19 mouse cellular contexts compared by ENCODE assay signal in genomic region chr5:47240060-47240459, GRCm38 (mm10).
A peak's percentile ranks its signal among the peaks of the same experiment; 100 is the strongest.
DNase-seq lines count a peak whose midpoint lies in the region; ATAC-seq lines count a peak whose summit lies in the region.
"Had no signal": no experiment of that assay in that cellular context is flagged by ENCODE, and none has a peak within 500 bp of the region (broad histone marks: within the 10 kb centered on the region; RNA-seq: fewer than 3 reads in every experiment).

No protein-coding gene starts in this region.

- H3K36me3 ChIP-seq in heart, embryonic 13.5 days = no peaks in the 10 kb centered on the region
- no peaks in the 10 kb centered on the region for H3K36me3 ChIP-seq in kidney, embryonic 14.5 days (ENCODE audit: control insufficient read depth, insufficient read depth, low read length)
- H3K36me3 ChIP-seq in neural tube, embryonic 11.5 days (ENCODE audit: control insufficient read depth, insufficient read depth, low read length) = no peaks in the 10 kb centered on the region
- H3K36me3 ChIP-seq: embryonic facial prominence, embryonic 13.5 days; limb, embryonic 12.5 days; liver, embryonic 12.5 days; neural tube, embryonic 12.5 days had no signal

- H3K9ac ChIP-seq in heart, embryonic 13.5 days = no peak overlapping the region
- no peak overlapping the region for H3K9ac ChIP-seq in kidney, embryonic 14.5 days (ENCODE audit: low read depth, low read length)
- H3K9ac ChIP-seq in neural tube, embryonic 11.5 days (ENCODE audit: low read length) = no peak overlapping the region
- H3K9ac ChIP-seq: embryonic facial prominence, embryonic 13.5 days; limb, embryonic 12.5 days; liver, embryonic 12.5 days; neural tube, embryonic 12.5 days had no signal

- H3K27ac ChIP-seq in heart, embryonic 13.5 days (replicated peaks) = peak overlapping the region; percentile 54
- 0 out of 2 replicates have a peak overlapping the region, but pooled peaks have one; percentile 51 for H3K27ac ChIP-seq in kidney, embryonic 14.5 days (ENCODE audit: low read depth, low read length)
- no peak overlapping the region for H3K27ac ChIP-seq in neural tube, embryonic 11.5 days (ENCODE audit: low read depth, low read length)
- H3K27ac ChIP-seq: embryonic facial prominence, embryonic 13.5 days; limb, embryonic 12.5 days; liver, embryonic 12.5 days; macrophage; neural tube, embryonic 12.5 days; stomach, postnatal 0 days had no signal

- intact Hi-C loops in heart, postnatal 36 days (cut with DNase I) = loop anchor here (10.0 kb wide), 1 partner anchor 745 kb away; the partner anchor contains the start of gene Slit2

- no peaks in the 10 kb centered on the region for H3K27me3 ChIP-seq in heart, embryonic 13.5 days (replicated peaks)
- H3K27me3 ChIP-seq in kidney, embryonic 14.5 days (ENCODE audit: control insufficient read depth, insufficient read depth, low read length) = no peaks in the 10 kb centered on the region
- H3K27me3 ChIP-seq in neural tube, embryonic 11.5 days (ENCODE audit: control insufficient read depth, insufficient read depth, low read length) = no peaks in the 10 kb centered on the region
- H3K27me3 ChIP-seq: embryonic facial prominence, embryonic 13.5 days; limb, embryonic 12.5 days; liver, embryonic 12.5 days; neural tube, embryonic 12.5 days had no signal

- no peaks in the 10 kb centered on the region for H3K9me3 ChIP-seq in heart, embryonic 13.5 days
- H3K9me3 ChIP-seq in kidney, embryonic 14.5 days (ENCODE audit: control insufficient read depth, low read length) = no peaks in the 10 kb centered on the region
- no peaks in the 10 kb centered on the region for H3K9me3 ChIP-seq in neural tube, embryonic 11.5 days (ENCODE audit: control insufficient read depth, low read length)
- H3K9me3 ChIP-seq: embryonic facial prominence, embryonic 13.5 days; limb, embryonic 12.5 days; liver, embryonic 12.5 days; neural tube, embryonic 12.5 days had no signal

- no peak for ATAC-seq in heart, embryonic 13.5 days (ENCODE audit: extremely low read depth, insufficient number of reproducible peaks, low FRiP score, low TSS enrichment)
- no peak for ATAC-seq in kidney, embryonic 14.5 days (ENCODE audit: low FRiP score, low TSS enrichment)
- ATAC-seq in neural tube, embryonic 11.5 days (ENCODE audit: insufficient read depth, low FRiP score, low TSS enrichment) = peak; percentile 27; the same call in 1 of the 2 replicates
- ATAC-seq: inflammation-experienced regulatory T-cells, adult 6 months; liver, embryonic 12.5 days had no signal

- no peak for DNase-seq in heart, postnatal 36 days
- no peak for DNase-seq in kidney, adult 9 months
- no peak for DNase-seq in neural tube, embryonic 11.5 days (ENCODE audit: low spot score)
- DNase-seq in neural tube, embryonic 10.5 days (ENCODE audit: extremely low spot score, low spot score) = no peak
- peak; percentile 5 for DNase-seq in mesoderm, embryonic 11.5 days (ENCODE audit: low read depth, low spot score)
- DNase-seq in embryo, embryonic 10 days (ENCODE audit: low spot score) = no peak
- DNase-seq: adrenal gland, adult 2 months; cerebellum, adult 9-11 months; gastrocnemius, postnatal 25 days; lung, adult 2 months had no signal

- no peaks in the 10 kb centered on the region for H3K4me1 ChIP-seq in heart, embryonic 13.5 days
- H3K4me1 ChIP-seq in kidney, embryonic 14.5 days (ENCODE audit: control insufficient read depth, insufficient read depth, low read length) = no peaks in the 10 kb centered on the region
- H3K4me1 ChIP-seq in neural tube, embryonic 11.5 days (ENCODE audit: control insufficient read depth, insufficient read depth, low read length) = no peaks in the 10 kb centered on the region
- H3K4me1 ChIP-seq: embryonic facial prominence, embryonic 13.5 days; limb, embryonic 12.5 days; liver, embryonic 12.5 days; neural tube, embryonic 12.5 days had no signal

- H3K4me3 ChIP-seq in heart, embryonic 13.5 days = no peak overlapping the region
- no peak overlapping the region for H3K4me3 ChIP-seq in kidney, embryonic 14.5 days (ENCODE audit: low read length)
- no peak overlapping the region for H3K4me3 ChIP-seq in neural tube, embryonic 11.5 days (ENCODE audit: low read depth, low read length)
- H3K4me3 ChIP-seq: embryonic facial prominence, embryonic 13.5 days; limb, embryonic 12.5 days; liver, embryonic 12.5 days; neural tube, embryonic 12.5 days had no signal

- WGBS in heart, embryonic 13.5 days = 46% methylated on average over 2 of the region's 2 CpGs
- 66% methylated on average over 2 of the region's 2 CpGs for WGBS in kidney, embryonic 14.5 days
- 67% methylated on average over 2 of the region's 2 CpGs for WGBS in neural tube, embryonic 11.5 days

- peak overlapping the region; percentile 33; the same call in 1 of the 2 replicates for H3K4me2 ChIP-seq in heart, embryonic 13.5 days
- no peak overlapping the region for H3K4me2 ChIP-seq in kidney, embryonic 14.5 days (replicated peaks; ENCODE audit: low read depth, low read length)
- no peak overlapping the region for H3K4me2 ChIP-seq in neural tube, embryonic 11.5 days (ENCODE audit: low read depth)
- H3K4me2 ChIP-seq: embryonic facial prominence, embryonic 13.5 days; limb, embryonic 12.5 days; liver, embryonic 12.5 days; neural tube, embryonic 12.5 days had no signal
